Mouse (Mus musculus): ENCODE results near the gene Adamtsl1.

Gene Adamtsl1

DNA sequence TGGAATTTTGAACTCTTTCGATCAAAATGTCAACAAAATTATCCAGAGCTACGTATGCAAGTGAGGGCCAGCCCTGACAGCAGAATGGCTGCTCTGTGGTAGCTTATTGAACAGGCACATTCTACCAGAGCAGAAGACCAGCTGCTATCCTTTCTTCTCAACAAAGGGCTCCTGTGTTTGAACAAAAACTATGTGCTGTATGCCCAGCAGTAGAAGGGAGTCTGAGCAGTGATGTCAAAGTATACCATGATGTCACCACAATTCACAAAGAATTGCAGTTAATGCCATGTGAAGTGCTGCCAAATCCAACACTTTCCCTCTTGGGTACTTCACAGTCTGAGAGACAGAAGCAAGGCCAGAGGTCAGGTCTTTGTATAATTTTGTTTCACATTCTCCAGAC is 675.9 kb downstream of the Adamtsl1 start:
- DNase-seq (ENCODE audit: low read depth, low spot score) = no peak

DNA sequence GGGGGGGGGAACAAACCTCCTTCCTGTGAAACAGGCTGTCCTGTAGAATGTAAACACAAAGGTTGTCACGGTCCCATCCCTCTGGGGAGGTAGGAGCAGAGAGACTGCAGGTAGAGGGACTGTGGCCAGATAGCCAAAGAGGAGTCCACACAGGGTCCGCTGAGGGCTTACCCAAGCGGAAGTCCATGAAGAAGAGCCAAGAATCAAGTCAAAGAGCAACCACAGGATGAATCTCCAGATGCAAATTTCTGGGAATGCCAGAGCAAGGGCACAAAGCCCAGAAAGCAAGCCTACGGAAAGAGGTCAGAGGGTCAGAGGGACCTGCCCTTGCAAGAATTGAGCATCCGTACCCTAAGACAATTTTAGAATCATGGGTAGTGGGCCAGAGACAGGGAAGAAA is 677.2 kb downstream of the Adamtsl1 start:
- DNase-seq (ENCODE audit: low read depth, low spot score) = no peak

DNA sequence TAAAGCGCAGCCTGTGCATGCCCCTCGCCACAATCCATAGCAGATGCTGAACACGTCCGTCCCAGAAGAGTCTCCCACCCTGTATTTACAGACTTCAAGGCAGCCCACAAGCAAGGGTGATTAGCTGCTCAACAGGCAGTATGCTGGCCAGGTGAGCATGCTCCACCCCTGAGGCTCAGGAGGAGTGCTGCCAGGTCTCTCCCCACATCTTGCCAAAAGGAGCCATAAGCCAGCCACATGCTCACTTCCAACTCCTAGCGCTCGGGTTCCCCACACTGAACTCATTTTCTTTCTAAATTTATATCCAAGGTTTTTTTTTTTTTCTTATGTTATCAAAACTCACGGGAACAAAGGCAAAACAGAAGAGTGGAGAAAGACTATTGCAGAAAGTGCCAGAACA is 687.8 kb downstream of the Adamtsl1 start:
- DNase-seq (ENCODE audit: low read depth, low spot score) = no peak

DNA sequence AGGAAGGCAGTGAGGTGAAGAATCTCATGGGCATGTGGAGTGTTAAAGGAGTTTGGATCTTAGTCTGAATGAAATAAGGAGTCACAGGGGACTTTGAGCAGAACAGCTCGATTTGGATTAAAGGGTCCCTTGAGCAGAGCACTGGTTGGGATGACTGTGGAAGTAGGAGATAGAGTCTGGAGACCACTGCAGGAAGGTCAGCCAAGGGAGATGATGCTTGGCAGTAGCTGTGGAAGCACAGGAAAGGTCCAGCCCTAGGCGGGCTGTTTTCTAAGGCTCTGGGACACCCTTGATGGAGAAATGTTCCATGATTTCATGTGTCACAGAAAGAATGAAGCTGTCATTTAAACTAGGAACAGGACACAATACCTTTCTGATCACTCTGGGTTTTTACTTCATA is 689.3 kb downstream of the Adamtsl1 start:
- DNase-seq (ENCODE audit: low read depth, low spot score) = no peak

DNA sequence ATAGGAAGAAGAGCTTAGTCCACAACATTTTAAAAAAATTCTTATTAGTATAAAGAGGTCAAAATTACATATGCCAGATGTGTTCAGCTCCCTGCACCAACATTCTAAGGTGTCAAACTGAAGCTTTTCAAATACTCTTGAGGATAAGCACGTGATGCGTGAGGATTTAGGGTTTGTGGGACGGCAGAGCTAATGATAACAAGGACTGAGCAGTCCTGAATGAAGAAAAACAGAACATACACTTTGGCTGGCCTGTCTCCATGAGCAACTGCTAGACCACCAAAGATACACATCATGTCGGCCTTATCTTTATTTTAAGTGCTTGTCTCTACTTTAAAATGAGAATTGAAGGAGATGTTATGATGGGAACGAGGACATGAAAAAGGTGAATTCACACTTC is 710.9 kb downstream of the Adamtsl1 start:
- DNase-seq (ENCODE audit: low read depth, low spot score) = no peak

DNA sequence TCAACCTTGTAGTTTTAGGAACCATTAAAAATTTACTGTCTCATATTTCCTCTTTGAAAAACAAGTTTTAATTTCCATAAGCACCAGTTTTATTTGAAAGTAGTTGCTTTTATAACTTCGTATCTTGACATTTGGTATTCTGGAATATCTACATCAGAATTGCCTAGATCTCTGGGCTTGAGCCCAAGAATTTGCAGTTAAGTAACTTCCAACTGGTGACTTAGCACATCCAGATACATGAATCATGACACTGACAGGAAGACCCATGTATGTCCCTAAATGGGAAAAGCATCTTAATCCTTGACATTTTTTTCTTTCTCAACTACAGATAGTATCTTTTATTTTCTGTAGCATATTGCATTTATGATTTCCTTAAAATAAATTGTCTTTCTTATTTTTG is 713.1 kb downstream of the Adamtsl1 start:
- no peak for DNase-seq (ENCODE audit: low read depth, low spot score)

DNA sequence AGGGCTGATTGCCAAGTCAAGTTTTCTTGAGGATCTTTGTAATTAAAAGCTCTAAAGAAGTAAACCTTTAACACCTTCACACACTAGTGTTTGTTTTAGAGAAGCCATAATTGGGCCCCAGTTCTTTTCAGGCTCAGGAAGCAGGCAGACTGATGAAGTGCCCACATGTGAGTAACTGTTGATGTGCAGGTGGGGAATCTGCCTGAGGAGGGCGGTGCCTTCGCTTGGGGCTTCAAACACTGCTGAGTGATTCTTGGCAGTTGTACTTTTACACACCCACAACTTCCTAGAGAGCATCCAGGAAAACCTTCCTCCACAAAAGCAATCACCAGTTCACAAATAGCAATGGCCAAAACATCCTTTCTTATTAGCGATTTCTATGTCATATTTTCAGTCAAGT is 719.2 kb downstream of the Adamtsl1 start:
- no peak for DNase-seq (ENCODE audit: low read depth, low spot score)

DNA sequence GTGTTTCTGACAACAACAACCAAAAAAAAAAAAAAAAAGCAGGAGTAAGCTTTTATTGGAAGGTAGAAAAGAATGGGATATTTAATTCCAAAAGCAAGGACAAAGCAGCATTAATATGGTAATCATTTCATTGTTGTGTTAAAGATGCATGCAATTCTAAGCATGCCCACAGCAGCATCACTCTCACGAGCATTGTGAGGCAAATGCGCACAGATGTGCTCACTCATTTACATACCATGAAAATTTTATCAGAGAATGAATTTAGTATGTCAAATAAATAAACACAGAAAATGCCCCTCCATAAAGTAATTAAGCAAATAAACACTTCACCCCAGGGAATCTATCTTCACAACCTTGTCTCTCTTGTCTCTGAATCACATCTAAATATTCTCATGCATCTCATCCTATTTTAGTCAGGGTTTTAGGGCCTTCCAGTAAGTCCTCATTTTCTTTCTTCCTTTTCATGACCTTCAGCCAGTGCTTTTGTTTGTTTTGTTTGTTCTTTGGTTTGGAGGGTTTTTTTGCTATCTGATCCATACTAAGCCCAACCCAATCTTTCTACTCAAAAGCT is 728.0 kb downstream of the Adamtsl1 start:
- DNase-seq (ENCODE audit: low read depth, low spot score) = no peak

DNA sequence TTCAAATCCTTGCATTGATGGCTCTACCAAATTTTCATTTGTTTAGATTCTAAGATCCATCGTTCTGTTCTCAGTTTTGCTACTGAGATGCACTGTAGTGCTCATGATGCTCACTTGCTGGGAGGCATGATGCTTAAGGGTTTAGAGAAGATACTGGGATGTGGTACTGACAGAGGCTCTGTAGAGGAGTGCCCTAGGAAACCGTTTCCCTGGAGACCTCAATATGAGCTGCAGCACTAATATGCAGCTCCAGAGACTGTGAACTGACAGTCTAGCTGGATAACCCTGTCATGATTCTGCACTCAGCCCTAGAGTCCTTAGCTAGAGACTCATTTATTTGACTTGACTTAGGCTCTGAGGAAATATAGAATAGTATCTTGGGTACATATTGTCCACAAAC is 756.1 kb downstream of the Adamtsl1 start:
- DNase-seq (ENCODE audit: low read depth, low spot score) = no peak

DNA sequence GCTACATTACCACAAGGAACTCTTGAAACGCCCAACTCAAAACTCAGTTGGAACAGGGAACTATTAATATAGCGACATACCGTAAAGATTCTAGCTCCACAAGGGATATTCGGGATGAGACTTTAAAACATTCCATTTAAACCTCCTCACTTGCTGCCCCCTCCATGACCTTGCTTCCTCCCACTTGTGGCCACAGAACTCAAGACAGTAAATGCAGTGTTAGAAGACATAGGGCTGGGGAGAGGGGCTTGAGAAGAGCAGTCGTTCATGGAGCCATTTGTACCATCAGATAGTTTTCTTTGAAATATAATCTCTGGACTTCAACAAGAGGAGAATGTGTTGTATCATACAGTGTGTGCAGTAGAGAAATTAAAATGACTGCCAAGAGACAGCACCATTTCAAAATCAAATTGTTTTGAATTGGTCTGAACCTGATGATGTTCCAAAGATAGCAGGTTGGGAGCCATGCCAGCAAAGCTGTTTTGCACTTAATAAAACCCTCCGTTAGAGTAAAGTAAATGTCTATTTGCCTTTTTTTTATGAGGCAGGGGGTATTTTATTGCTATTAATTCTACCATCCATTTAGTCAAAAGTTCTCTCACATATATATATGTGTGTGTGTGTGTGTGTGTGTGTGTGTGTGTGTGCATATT is 759.9 kb downstream of the Adamtsl1 start:
- no peak for DNase-seq (ENCODE audit: low read depth, low spot score)

DNA sequence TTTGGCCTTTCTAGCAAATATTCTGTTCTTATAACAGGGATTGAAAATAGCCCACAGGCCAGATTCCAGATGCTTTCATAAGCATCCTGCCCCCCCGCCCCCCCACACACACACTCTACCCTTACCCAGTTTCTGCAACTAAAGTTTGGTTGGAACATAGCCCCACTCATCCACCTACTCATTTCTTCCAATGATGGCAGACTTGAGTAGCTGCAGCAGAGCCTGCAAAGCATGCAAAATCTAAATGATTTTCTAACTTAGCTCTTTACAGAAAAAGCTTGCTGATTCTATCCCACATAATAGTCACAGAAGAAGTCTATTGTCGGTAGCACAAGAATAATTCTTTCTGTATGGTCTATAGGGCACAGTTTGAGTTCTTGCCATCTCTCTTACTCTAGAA is 760.7 kb downstream of the Adamtsl1 start:
- DNase-seq (ENCODE audit: low read depth, low spot score) = no peak

DNA sequence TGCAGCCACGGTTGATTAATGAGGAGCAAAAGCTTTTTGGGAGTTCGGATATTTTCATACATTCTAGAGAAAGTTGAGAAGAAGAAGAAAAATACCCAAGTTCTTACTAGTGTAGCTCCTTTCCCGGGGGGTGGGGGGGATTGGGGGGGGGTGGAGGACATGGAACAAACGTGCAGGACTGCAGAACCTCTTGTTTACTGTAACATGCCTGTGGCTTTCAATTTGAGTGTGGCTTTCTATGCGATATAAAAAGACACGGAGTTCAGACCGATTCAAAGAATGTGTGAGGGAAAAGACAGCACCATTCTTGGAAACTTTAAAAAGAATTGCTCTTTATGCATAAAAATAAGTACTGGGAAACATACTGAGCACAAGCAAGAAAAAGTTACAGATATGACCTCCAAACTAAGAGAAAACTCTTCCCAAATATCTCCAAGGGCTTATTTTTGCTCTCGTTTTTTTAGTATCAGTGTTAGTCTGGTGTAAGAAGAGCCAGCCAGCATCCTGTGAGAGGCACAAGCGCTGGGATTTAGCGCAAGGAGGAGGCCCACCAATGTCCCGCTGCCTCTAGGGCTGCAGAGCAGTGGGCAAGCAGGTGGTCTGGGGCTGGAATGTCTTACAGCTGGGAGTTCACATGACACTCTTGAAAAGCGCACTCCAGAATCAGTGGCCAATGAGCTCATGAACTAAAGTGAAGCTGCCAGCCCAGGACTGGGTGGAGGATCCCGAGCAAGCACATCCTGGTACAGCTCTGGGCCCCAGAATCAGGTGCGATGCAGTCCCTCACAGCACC is 762.2 kb downstream of the Adamtsl1 start:
- no peak for DNase-seq (ENCODE audit: low read depth, low spot score)

DNA sequence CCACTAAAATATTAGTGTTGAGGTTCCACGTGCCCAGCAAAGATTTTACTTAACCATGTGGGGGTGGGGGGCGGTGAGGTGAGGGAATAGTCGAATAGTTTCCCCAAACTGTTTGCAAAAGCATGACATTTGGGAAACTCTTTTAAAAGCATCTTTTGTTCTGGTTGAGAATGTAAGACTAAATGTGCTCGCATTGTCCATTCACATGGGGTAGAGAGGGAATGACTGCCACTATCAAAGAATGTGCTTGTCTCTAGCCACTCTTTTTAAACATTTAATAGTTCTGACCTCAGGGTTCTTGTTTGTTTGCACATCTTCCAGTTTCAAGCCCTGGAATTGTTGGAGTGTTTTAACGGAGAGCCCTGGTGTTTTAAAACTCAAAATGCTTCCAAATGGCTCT is 764.6 kb downstream of the Adamtsl1 start:
- no peak for DNase-seq (ENCODE audit: low read depth, low spot score)

DNA sequence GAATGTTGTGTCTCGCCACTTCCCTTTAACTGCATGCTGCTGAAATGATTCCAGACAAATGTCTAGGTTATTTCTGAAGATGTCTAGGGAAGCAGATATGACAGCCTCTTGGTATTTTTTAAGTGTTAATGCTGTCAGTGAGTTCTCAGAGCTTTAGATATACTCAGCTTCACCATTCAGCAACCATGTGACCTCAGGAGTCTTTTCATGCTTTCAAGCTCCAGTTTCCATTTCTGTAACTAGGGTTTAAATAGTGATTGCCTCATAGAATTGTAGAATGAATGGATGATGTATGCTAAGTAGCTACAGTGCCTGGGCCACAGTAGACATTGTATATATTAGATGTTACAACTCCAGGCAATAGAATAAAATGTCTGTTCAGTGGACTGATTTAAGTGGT is 772.6 kb downstream of the Adamtsl1 start:
- no peak for DNase-seq (ENCODE audit: low read depth, low spot score)

DNA sequence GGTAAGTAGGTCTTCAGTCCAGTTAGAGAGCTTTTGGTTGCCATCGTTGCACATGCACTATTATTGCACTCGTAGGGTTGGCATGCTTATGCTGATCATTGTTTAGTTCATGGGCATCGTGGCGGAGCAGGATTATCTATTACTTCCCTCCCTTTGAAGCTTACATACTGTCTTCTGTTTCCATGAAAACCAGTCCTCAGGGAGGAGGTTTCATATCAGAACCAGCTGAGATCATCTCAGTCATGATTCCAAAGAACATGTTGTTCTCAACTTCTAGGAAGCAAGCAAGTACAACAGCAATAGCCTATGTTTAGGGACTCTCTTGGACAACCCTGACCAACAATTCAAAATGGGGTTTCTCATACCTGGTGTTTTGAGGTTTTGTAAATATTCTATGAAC is 774.3 kb downstream of the Adamtsl1 start:
- no peak for DNase-seq (ENCODE audit: low read depth, low spot score)

DNA sequence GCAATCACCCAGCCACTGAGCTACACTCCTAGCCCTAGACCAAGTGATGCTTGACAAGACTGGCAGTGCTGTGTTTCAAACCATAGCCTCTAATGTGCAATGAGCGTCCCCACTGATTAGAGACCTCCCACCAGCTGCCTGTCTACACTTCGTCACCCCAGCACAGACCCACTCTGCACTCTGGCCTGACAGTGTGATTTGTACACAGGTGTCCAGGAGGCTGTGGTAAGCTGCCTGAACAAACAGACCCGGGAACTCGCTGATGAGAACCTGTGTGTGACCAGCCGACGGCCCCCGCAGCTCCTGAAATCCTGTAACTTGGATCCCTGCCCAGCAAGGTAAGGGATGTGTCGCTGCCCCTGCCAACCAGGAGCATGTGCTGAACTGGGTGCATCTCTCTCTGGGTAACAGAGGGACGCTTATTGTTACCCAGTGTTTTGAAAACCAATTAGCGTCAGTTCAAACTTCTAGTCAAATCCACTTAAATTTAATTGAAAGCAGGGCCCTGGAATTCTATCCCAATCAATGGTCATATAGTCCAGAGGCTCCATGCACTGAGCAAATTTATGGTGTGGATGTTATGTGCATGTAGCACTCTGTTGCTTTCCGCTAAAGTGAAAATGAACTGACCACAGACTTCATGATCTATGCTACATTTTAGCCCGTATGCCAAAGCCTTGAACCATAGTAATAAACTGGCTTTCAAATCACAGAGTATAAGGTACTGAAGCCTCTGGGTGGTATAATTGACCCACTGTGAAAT is 775.7 kb downstream of the Adamtsl1 start:
- no peak for DNase-seq (ENCODE audit: low read depth, low spot score)

DNA sequence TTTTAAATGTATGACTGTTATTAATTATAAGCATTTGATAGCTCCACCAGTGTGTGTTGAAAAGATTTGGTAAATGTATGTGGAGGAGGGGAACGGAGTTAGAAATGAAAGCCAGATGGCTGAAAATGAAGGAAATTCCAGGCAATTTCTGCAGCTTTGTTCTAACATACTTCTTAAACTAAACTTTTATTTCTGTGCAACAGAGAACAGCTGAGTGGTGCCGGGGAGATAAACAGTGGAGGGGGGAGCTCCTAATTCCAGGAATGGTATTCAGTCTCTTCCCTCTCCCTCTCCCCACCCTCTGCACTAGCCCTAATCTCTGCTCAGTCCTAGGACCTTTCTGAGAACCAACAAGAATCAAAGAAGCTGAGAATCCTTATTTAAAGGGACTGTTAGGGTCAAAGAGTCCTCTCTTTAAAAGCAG is 780.9 kb downstream of the Adamtsl1 start:
- DNase-seq (ENCODE audit: low read depth, low spot score) = no peak

DNA sequence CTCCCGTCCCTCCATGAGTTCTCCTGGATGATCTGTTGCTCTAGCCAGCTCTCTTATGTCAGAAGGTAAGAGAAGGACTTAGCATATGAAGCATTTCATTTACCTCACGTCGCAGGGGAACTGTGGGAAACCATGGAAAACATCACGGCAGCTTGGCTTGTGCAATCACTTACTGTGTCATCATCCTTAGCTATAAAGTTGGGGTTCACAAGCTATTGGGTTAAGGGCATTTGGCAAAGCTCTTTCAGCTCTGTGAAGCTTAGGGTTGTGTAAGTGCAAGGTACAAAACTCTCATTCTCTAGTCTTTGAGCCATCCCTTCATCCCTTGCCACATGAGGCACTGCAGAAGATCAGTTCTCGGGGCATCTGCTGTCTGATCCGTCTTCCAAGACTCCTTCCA is 787.5 kb downstream of the Adamtsl1 start:
- DNase-seq (ENCODE audit: low read depth, low spot score) = no peak

DNA sequence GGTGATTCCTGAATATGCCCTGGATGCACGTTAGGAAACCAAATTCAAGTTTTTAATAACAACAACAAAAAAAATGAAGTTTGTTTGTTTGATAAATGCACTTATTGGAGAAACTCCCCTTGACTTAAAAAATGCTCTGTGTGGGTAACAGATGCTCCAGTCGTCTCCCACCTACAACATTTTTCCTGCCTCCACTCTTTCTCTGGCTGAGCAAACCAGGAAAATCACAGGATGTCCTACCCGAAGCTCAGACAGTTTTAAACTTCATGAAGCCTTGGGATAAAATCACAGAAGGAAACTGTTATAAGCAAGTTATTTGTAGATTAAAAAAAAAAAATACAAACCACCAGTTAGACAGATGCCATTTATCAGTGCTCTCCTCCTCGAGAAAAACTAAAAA is 788.1 kb downstream of the Adamtsl1 start:
- DNase-seq (ENCODE audit: low read depth, low spot score) = no peak

DNA sequence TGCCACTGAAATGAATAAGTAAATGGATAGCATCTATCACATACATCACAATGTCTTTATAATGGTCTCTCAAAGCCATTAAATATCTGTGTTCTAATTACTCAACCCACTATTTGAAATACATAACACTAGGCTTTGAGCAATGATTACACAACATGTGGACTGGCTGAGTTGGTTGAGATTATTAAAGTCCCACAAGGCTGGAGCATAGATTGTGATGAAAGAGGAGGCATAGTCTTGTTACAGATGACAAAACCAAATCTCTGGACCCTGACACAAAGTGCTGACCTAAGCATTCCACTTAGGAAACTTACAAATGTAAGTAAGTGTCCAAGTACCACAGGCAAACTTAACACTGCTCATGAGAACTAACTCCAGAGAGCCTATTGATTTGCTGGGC is 792.8 kb downstream of the Adamtsl1 start:
- no peak for DNase-seq (ENCODE audit: low read depth, low spot score)

DNA sequence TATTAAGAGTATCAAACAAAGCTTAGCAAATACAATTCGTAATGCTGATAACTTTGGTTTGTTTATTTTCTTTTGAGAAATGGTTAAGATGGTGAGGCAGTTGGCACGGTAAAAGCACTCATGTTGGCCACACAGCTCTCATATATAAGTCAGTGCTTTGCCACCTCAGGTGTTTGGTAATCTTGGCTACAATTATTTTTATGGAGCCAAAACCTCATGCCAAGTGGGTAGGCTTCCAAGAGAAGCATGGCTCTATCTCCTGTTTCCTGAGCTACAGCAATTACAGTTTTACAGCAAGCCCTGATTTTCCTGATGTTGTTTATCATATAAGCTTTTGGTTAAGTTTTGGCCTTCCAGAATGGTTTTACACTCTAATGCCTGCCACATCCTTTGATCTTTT is 795.2 kb downstream of the Adamtsl1 start:
- no peak for DNase-seq (ENCODE audit: low read depth, low spot score)

All from brain, embryonic 18.5 days (tissue).